Mouse (Mus musculus): ENCODE results near the gene Ifnar2. TPM values are rescaled to one million over a fixed set of nuclear protein-coding genes. Genes with fewer than 3 reads are reported as not detected.

Gene Ifnar2
- total RNA-seq, 4 experiments from 2014 or later = 2.6 to 5.1 (median 4.2) TPM

Other genes with a start within 250 kb of the Ifnar2 start
- gene Olig2, start 147.3 kb upstream of the Ifnar2 start, total RNA-seq (2022) = not detected
- gene Olig1, start 103.0 kb upstream of the Ifnar2 start, total RNA-seq (2022) = not detected
- 1 to 10 TPM in 1 of 4 experiments, not detected in 3; 1.3 TPM for gene Gm21970, start 18.9 kb downstream of the Ifnar2 start, total RNA-seq (2022)
- gene Il10rb, start 33.4 kb downstream of the Ifnar2 start, total RNA-seq (2022) = 1 to 10 TPM; 4.4 to 6.4 (median 5.0) TPM
- gene Ifnar1, start 112.5 kb downstream of the Ifnar2 start, total RNA-seq (2022) = 10 to 100 TPM in 1 of 4 experiments, 1 to 10 TPM in 3; 8.4 to 10.3 (median 8.6) TPM
- gene Ifngr2, start 174.3 kb downstream of the Ifnar2 start, total RNA-seq (2022) = 10 to 100 TPM; 44.2 to 57.1 (median 54.9) TPM
- gene Tmem50b, start 225.0 kb downstream of the Ifnar2 start, total RNA-seq (2022) = 10 to 100 TPM; 12.0 to 14.8 (median 13.2) TPM
- gene Dnajc28, start 246.2 kb downstream of the Ifnar2 start, total RNA-seq (2022) = 10 to 100 TPM; 17.2 to 20.8 (median 19.4) TPM